Mouse (Mus musculus): ENCODE data around the gene Unc93a.
"Not testable (repeated sequence)": the region's sequence is repeated elsewhere in the genome, so short reads cannot be mapped to it uniquely, and the experiment has no call there.

DNA sequence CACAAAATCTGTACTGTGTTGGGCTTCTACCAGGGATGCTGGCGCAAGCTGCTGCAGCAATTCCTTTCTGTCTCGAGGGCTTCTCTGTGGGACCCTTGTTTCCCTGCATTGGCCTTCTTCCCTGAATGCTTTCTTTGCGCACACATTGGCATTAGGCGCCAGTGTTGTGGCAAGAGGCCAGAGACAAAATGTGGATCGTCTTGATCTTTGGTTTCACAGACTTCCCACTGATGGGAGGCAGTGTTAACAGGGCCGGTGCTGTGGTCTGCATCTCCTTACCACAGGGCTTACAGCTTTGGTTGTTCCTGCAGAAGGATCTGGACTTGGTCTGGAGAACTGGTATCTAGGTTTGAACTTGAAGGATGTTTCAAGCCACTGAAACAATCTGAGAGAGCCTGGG, 3.7 kb upstream of the Unc93a start:
- not testable (repeated sequence) for TF ChIP-seq POLR2A (IDR thresholded peaks at IDR 0.05; ENCODE audit: borderline replicate concordance, low read depth, low read length); CTCF (IDR thresholded peaks at IDR 0.05; ENCODE audit: low read depth, low read length)
